Mouse (Mus musculus): ENCODE measurements at regions not wholly inside any gene's neighbourhood (a gene's known extent, or its start where the extent isn't known, plus 50 kb on each side); places are given as distances from the start of the nearest gene placed in this dataset.

DNA sequence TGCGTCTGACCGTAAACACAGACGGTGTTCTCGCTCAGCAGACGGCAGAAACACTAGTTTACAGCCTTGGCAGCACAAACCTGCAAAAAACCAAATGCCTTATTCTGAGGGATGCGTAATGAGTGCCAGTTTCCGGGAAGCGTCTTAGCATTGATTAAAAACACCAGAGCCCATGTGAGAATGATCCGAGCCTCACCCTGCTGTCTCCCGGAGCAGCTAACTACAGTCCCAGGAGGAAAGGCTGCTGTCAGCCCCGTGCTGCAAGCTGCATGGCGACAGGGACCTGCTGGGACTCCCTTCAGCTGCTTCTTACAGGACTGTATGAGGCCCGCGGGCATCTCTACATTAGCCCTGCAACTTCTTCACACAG, 189.7 kb downstream of the Med10 start:
- 56% methylated on average over 14 of the region's 14 CpGs for WGBS
- Histone ChIP-seq H3K9me3 (ENCODE audit: low read length) (no peaks in the 10 kb centered on the region), H3K4me1 (ENCODE audit: insufficient read depth, low read length) (peaks cover 7% of the 10 kb centered on the region), H3K4me3 (ENCODE audit: low read length) (no peak overlapping the region), H3K27me3 (ENCODE audit: insufficient read depth, low read length) (no peaks in the 10 kb centered on the region), H3K27ac (ENCODE audit: low read length) (no peak overlapping the region), H3K9ac (replicated peaks; ENCODE audit: low read length) (no peak overlapping the region), H3K4me2 (replicated peaks; ENCODE audit: low read depth, low read length) (no peak overlapping the region), H3K36me3 (ENCODE audit: insufficient read depth, low read length) (no peaks in the 10 kb centered on the region)
- no peak for ATAC-seq (ENCODE audit: low FRiP score, low TSS enrichment)

DNA sequence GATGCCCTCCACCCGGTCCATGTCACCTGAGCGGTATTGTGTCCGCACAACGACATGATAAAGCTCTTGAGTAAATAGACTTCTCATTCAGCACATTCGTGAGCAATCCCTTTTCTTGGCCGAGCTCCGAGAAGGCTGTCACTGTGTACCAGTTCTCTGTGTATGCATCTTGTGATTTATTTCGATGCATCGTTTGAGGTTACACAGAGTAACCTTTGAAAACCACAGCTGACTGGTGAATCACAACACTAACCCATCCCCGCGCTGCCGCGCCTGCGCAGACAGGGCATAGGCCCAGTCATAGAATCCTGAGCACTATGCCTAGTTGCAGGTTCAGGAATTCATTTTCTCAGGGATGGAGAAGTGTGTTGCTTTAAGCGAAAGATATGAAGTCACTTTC, 201.4 kb downstream of the Med10 start:
- Histone ChIP-seq H3K9me3 (ENCODE audit: low read length) (no peaks in the 10 kb centered on the region), H3K9ac (replicated peaks; ENCODE audit: low read length) (no peak overlapping the region), H3K4me2 (replicated peaks; ENCODE audit: low read depth, low read length) (no peak overlapping the region), H3K27me3 (ENCODE audit: insufficient read depth, low read length) (no peaks in the 10 kb centered on the region), H3K27ac (ENCODE audit: low read length) (no peak overlapping the region), H3K36me3 (ENCODE audit: insufficient read depth, low read length) (no peaks in the 10 kb centered on the region), H3K4me3 (ENCODE audit: low read length) (no peak overlapping the region), H3K4me1 (ENCODE audit: insufficient read depth, low read length) (no peaks in the 10 kb centered on the region)
- 78% methylated on average over 15 of the region's 15 CpGs for WGBS
- no peak for ATAC-seq (ENCODE audit: low FRiP score, low TSS enrichment)

DNA sequence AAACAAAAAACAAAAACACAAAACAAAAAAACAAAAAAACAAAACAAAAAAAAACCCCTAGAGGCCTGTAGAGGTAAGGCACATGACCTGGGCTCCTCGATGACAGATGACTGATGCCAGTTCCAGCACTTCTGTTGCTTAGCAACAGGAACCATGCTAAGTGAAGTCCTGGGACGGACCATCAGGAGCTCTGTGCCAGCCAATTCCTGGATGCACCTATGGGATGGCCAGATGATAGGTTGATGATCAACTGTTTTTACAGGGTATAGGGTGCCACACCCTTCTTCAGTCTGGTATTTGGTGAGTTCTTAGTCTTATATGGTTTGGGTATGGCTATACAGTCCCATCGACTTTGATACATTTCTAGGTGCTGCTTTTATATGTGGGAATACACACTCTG, 209.9 kb downstream of the Med10 start:
- Histone ChIP-seq H3K27ac (ENCODE audit: low read length) (no peak overlapping the region), H3K36me3 (ENCODE audit: insufficient read depth, low read length) (no peaks in the 10 kb centered on the region), H3K4me3 (ENCODE audit: low read length) (no peak overlapping the region), H3K4me2 (replicated peaks; ENCODE audit: low read depth, low read length) (no peak overlapping the region), H3K27me3 (ENCODE audit: insufficient read depth, low read length) (no peaks in the 10 kb centered on the region), H3K9me3 (ENCODE audit: low read length) (no peaks in the 10 kb centered on the region), H3K9ac (replicated peaks; ENCODE audit: low read length) (no peak overlapping the region), H3K4me1 (ENCODE audit: insufficient read depth, low read length) (no peaks in the 10 kb centered on the region)
- peak; percentile 35; the same call in 1 of the 2 replicates for ATAC-seq (ENCODE audit: low FRiP score, low TSS enrichment)
- 50% methylated on average over 3 of the region's 3 CpGs for WGBS

DNA sequence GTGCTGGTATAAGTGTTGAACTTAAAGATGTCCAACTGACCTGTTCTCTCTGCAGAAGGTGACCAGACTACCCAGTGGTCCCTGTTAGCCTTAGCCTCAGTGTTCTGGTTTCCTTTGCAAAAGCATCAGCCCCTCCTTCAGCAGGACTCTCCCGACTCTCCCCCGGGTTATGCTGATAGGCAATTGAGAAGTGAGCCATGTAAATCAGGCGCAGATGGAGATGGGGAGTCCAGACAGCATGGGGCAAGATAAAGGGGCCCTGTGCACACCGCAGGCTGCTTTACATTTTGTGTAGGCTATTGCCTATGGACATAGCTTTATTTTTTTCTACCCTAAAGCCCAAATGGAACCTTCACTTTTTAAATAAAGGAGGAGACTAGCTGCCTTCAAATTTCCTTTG, 213.0 kb downstream of the Med10 start:
- Histone ChIP-seq H3K27ac (ENCODE audit: low read length) (no peak overlapping the region), H3K36me3 (ENCODE audit: insufficient read depth, low read length) (no peaks in the 10 kb centered on the region), H3K4me1 (ENCODE audit: insufficient read depth, low read length) (no peaks in the 10 kb centered on the region), H3K9ac (replicated peaks; ENCODE audit: low read length) (no peak overlapping the region), H3K9me3 (ENCODE audit: low read length) (no peaks in the 10 kb centered on the region), H3K4me2 (replicated peaks; ENCODE audit: low read depth, low read length) (no peak overlapping the region), H3K4me3 (ENCODE audit: low read length) (no peak overlapping the region), H3K27me3 (ENCODE audit: insufficient read depth, low read length) (no peaks in the 10 kb centered on the region)
- WGBS, result 62% methylated on average over 4 of the region's 4 CpGs
- ATAC-seq (ENCODE audit: low FRiP score, low TSS enrichment), result no peak

DNA sequence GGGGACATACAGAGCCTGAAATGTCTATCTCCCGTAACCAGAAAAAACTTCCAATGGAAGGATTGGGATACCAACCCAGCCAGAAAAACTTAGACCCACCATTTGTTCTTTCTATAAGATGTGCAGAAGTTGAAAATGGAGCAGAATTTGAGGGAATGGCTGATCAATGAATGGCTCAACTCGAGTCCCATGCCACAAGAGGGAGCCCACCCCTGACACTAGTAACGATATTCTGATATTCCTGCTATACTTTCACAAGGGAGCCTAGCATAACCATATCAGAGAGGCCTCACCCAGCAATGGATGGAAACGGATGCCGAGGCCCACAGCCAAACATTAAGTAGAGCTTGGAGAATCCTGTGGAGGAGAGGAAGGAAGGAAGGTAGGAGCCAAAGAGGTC, 215.3 kb downstream of the Med10 start:
- WGBS, result 82% methylated on average over 5 of the region's 5 CpGs
- no peak overlapping the region for H3K4me3 ChIP-seq (ENCODE audit: low read length)
- ATAC-seq (ENCODE audit: low FRiP score, low TSS enrichment), result no peak
- H3K27ac ChIP-seq (ENCODE audit: low read length), result no peak overlapping the region
- no peaks in the 10 kb centered on the region for H3K9me3 ChIP-seq (ENCODE audit: low read length)
- H3K9ac ChIP-seq (replicated peaks; ENCODE audit: low read length), result no peak overlapping the region
- no peaks in the 10 kb centered on the region for H3K4me1 ChIP-seq (ENCODE audit: insufficient read depth, low read length)
- H3K27me3 ChIP-seq (ENCODE audit: insufficient read depth, low read length), result no peaks in the 10 kb centered on the region
- no peaks in the 10 kb centered on the region for H3K36me3 ChIP-seq (ENCODE audit: insufficient read depth, low read length)
- no peak overlapping the region for H3K4me2 ChIP-seq (replicated peaks; ENCODE audit: low read depth, low read length)

DNA sequence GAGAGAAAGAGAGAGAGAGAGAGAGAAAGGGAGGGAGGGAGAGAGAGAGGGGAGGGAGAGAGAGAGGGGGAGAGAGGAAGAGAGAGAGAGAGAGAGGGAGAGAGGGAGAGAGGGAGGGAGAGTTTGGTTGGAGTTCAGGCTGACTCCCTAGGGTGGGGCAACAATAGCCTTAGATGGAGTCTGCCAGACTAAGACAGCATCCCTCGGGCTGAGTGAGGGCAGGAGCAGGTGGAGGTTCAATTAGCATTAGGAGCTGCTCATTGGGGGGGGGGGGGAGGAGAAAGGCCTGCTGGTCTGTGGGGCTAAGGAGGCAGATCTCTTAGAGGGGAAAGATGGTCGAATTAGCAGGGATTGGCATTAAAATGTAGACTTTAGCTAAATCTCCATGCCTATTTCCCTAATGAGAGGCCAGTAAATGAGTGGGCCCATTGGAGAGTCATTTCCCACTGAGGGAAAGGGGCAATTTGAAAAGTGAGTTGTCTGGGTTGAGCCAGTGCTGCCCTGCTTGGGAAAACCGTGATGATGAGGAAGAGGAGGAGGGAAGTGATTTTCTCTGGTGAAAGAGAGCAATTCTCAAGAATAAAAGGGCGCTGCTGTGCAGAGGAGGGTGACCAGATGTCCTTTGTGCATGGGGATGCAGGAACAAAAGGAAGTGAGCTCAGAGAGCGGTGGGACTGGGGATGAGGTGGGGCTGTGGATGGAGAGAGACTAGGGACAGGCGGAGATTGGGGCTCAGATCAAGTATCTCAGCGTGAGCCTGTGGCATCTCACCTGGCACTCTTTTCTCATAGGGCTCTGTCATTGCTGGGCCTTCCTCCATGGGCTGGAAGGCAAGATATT, 218.0 kb downstream of the Med10 start:
- Histone ChIP-seq H3K9me3 (ENCODE audit: low read length) (no peaks in the 10 kb centered on the region), H3K27ac (ENCODE audit: low read length) (no peak overlapping the region), H3K4me1 (ENCODE audit: insufficient read depth, low read length) (no peaks in the 10 kb centered on the region), H3K9ac (replicated peaks; ENCODE audit: low read length) (no peak overlapping the region), H3K4me3 (ENCODE audit: low read length) (no peak overlapping the region), H3K27me3 (ENCODE audit: insufficient read depth, low read length) (no peaks in the 10 kb centered on the region), H3K36me3 (ENCODE audit: insufficient read depth, low read length) (no peaks in the 10 kb centered on the region), H3K4me2 (replicated peaks; ENCODE audit: low read depth, low read length) (no peak overlapping the region)
- ATAC-seq (ENCODE audit: low FRiP score, low TSS enrichment), result no peak
- 25% methylated on average over 7 of the region's 7 CpGs for WGBS

DNA sequence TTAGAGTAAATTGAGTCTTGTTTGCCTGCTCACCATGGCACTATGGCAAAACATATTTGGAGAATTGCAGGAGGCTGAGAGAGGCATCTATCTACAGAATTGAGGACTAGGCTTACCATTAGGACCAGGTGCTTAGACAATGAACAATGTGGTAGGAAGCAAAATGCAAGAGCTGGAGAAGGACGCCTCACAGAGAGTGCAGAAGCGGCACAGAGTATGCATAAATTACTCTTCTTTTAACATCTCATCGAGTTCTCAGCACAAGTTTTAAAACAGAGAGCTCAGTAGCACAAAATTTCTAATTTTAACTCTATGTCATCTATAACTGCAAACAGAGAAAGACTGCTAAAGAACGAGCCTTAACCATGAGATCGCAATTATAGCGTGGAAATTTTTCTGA, 231.1 kb downstream of the Med10 start:
- H3K9ac ChIP-seq (replicated peaks; ENCODE audit: low read length), result no peak overlapping the region
- H3K27ac ChIP-seq (ENCODE audit: low read length), result no peak overlapping the region
- H3K4me1 ChIP-seq (ENCODE audit: insufficient read depth, low read length), result peaks cover 6% of the 10 kb centered on the region; the same call in 1 of the 2 replicates
- no peak overlapping the region for H3K4me2 ChIP-seq (replicated peaks; ENCODE audit: low read depth, low read length)
- H3K4me3 ChIP-seq (ENCODE audit: low read length), result no peak overlapping the region
- H3K36me3 ChIP-seq (ENCODE audit: insufficient read depth, low read length), result no peaks in the 10 kb centered on the region
- no peak for ATAC-seq (ENCODE audit: low FRiP score, low TSS enrichment)
- H3K9me3 ChIP-seq (ENCODE audit: low read length), result no peaks in the 10 kb centered on the region
- no peaks in the 10 kb centered on the region for H3K27me3 ChIP-seq (ENCODE audit: insufficient read depth, low read length)
- 81% methylated on average over 6 of the region's 6 CpGs for WGBS

DNA sequence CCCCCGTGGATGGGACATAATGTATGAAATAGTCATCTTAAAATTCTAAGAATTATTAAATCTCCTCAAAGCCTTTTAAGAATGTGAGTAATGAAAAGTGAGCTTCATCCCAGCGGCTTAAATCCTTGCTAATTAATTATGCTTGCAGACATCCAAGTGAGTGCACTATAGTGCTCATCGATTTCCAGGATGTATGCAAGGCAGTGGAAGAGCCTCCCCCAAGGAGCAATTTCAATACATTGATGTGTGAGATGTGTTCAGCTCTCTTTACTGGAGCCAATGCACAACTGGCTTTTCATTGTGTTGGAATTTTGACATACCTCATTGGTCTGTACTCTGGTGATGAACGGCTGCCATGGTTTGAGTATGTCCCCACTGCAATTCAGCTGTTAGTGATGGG, 231.6 kb downstream of the Med10 start:
- ATAC-seq (ENCODE audit: low FRiP score, low TSS enrichment), result no peak
- Histone ChIP-seq H3K9me3 (ENCODE audit: low read length) (no peaks in the 10 kb centered on the region), H3K4me3 (ENCODE audit: low read length) (no peak overlapping the region), H3K9ac (replicated peaks; ENCODE audit: low read length) (no peak overlapping the region), H3K36me3 (ENCODE audit: insufficient read depth, low read length) (no peaks in the 10 kb centered on the region), H3K4me1 (ENCODE audit: insufficient read depth, low read length) (peaks cover 12% of the 10 kb centered on the region; the same call in 1 of the 2 replicates), H3K27ac (ENCODE audit: low read length) (no peak overlapping the region), H3K27me3 (ENCODE audit: insufficient read depth, low read length) (no peaks in the 10 kb centered on the region), H3K4me2 (replicated peaks; ENCODE audit: low read depth, low read length) (no peak overlapping the region)
- 85% methylated on average over 4 of the region's 4 CpGs for WGBS

DNA sequence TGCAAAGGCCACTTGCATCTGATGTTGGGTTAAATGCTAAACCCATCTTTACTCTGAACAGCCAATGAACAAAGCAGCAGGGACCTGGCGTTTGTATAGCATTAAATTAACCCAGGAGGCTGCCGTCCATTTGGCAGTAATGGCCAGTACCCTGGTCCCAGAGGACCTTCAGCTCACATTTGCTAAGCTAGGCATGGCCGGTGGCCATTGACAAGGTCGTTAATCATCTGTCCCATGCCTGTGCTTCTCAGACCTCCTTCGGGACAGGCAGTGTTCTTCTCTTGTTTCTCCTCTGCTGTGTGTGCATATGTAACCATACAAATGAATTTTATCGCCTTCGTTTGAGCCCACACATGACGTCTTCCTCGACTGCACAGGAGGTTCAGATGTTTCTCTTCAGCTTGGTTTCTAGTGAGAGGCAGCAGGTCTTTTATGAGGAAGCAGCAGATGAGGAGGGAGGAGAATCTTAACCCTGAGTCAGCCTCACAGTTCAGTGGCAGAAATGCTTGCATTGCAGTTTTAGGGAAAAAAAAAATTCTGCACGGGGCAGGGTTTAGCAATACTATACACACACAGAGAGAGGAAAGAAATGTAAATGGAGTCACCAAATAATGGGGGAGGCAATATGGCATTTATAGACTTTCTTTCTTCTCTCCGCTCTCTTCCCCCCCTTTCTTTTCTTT, 235.9 kb downstream of the Med10 start:
- Histone ChIP-seq H3K36me3 (ENCODE audit: insufficient read depth, low read length) (no peaks in the 10 kb centered on the region), H3K9me3 (ENCODE audit: low read length) (no peaks in the 10 kb centered on the region), H3K9ac (replicated peaks; ENCODE audit: low read length) (no peak overlapping the region), H3K4me1 (ENCODE audit: insufficient read depth, low read length) (peaks cover 12% of the 10 kb centered on the region; the same call in 1 of the 2 replicates), H3K4me3 (ENCODE audit: low read length) (no peak overlapping the region), H3K27me3 (ENCODE audit: insufficient read depth, low read length) (no peaks in the 10 kb centered on the region), H3K4me2 (replicated peaks; ENCODE audit: low read depth, low read length) (peak overlapping the region; percentile 26; the same call in 1 of the 2 replicates), H3K27ac (ENCODE audit: low read length) (peak overlapping the region; percentile 25; the same call in 1 of the 2 replicates)
- ATAC-seq (ENCODE audit: low FRiP score, low TSS enrichment), result peak; percentile 92
- WGBS, result 17% methylated on average over 11 of the region's 11 CpGs

DNA sequence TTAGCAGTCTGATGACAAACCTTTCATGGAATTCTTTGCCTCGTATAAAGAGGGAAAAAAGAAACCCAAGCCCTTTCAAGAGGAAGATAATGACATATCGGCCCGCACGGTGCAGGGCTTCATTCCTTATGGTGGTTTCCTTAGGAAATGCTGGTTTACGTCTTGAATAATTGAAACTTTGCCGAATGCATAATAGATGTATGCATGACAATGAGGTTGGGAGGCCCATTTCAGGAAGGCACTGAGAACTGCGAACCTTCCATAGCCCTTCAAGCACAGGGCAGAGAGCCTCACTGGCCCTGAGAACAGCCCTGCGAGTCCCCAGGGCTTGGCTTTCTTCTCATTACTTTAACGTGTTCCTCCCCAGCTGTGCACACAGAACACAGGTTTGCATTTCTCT, 255.7 kb downstream of the Med10 start:
- Histone ChIP-seq H3K9me3 (ENCODE audit: low read length) (no peaks in the 10 kb centered on the region), H3K27ac (ENCODE audit: low read length) (no peak overlapping the region), H3K4me2 (replicated peaks; ENCODE audit: low read depth, low read length) (no peak overlapping the region), H3K4me3 (ENCODE audit: low read length) (no peak overlapping the region), H3K9ac (replicated peaks; ENCODE audit: low read length) (no peak overlapping the region), H3K27me3 (ENCODE audit: insufficient read depth, low read length) (no peaks in the 10 kb centered on the region), H3K36me3 (ENCODE audit: insufficient read depth, low read length) (no peaks in the 10 kb centered on the region), H3K4me1 (ENCODE audit: insufficient read depth, low read length) (0 out of 2 replicates have a peak, but pooled peaks cover 3% of the 10 kb centered on the region)
- WGBS, result 71% methylated on average over 9 of the region's 9 CpGs
- ATAC-seq (ENCODE audit: low FRiP score, low TSS enrichment), result no peak
